Mouse (Mus musculus) embryonic fibroblast, embryonic 13.5 days (primary cell): ENCODE results near the gene Gm8909. TPM values are rescaled to one million over a fixed set of nuclear protein-coding genes. Genes with fewer than 3 reads are reported as not detected.
"Not testable (repeated sequence)": the region's sequence is repeated elsewhere in the genome, so short reads cannot be mapped to it uniquely, and the experiment has no call there.

Experiments used
- H3K27ac ChIP-seq: 2 replicates; pipeline ENCODE4 v1.5.1; 2012; ENCODE audit warnings: low read length, control low read depth, inconsistent platforms; ENCODE audit not compliant: insufficient read depth
- H3K4me1 ChIP-seq: 2 replicates; pipeline ENCODE4 v1.6.1; 2011; ENCODE audit warnings: low read length; ENCODE audit not compliant: control insufficient read depth, insufficient read depth
- H3K4me3 ChIP-seq: 2 replicates; pipeline ENCODE4 v1.5.1; 2011; ENCODE audit warnings: mild to moderate bottlenecking, control low read depth, low read length; ENCODE audit not compliant: insufficient read depth
- CTCF ChIP-seq: IDR thresholded peaks from 2 replicates; pipeline ENCODE4 v1.5.1; 2011; ENCODE audit warnings: mild to moderate bottlenecking, control low read depth, low read length, moderate library complexity, borderline replicate concordance; ENCODE audit not compliant: insufficient read depth
- POLR2A ChIP-seq: IDR thresholded peaks from 2 replicates; pipeline ENCODE4 v1.6.1; 2011; ENCODE audit warnings: low read depth, mild to moderate bottlenecking, control low read depth, low read length, moderate library complexity
- polyA plus RNA-seq: library from polyadenylated mRNA; stranded (reverse); fragments of >200 nt; gene quantifications from 2 replicates; pipeline ENCODE4 v1.2.4, GENCODE M21; 2011; ENCODE audit warnings: low read depth; ENCODE audit not compliant: missing spikeins, insufficient read length

The Gm8909 gene
- polyA plus RNA-seq, 1 experiment = not detected

DNA sequence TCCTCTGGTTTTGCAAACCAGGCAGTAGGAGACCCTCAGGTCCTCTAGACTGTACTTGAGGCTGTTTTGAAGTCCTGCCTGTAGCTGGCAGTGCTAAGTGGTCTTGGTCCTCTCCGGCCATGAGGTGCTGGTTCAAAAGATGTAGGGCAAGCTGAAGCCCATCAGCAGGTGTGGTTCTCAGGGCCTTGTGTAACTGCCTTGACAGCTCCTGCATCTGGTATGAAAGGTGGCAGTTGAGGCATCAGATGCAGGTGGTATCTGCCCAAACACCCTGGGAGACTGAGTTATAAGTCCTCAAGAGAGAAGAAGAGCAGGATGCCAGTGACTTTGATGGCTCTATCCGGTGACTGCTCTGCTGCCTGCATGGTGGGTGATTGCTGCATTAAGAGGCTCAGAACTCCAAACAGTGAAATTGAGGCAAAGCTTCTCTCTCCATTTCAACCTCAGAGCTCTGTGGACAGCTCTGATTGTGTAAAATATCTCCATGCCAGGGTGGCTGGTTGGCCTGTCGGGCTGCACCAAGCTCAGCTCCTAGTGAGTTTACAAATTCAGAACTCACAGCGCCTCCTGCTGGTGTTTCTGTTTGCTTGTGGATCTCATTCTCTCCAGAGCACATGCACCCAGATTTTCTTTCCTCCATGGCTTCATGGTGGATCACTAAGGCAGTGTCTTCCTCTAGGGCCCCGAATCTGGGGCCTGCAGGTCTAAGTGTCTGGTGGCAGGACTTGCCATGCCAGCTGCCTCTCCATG, 36.6 kb downstream of the Gm8909 start:
- H3K4me1 ChIP-seq = no peaks in the 10 kb centered on the region
- no peak overlapping the region for H3K27ac ChIP-seq
- H3K4me3 ChIP-seq = no peak overlapping the region
- TF ChIP-seq POLR2A (no peak), CTCF (no peak)

DNA sequence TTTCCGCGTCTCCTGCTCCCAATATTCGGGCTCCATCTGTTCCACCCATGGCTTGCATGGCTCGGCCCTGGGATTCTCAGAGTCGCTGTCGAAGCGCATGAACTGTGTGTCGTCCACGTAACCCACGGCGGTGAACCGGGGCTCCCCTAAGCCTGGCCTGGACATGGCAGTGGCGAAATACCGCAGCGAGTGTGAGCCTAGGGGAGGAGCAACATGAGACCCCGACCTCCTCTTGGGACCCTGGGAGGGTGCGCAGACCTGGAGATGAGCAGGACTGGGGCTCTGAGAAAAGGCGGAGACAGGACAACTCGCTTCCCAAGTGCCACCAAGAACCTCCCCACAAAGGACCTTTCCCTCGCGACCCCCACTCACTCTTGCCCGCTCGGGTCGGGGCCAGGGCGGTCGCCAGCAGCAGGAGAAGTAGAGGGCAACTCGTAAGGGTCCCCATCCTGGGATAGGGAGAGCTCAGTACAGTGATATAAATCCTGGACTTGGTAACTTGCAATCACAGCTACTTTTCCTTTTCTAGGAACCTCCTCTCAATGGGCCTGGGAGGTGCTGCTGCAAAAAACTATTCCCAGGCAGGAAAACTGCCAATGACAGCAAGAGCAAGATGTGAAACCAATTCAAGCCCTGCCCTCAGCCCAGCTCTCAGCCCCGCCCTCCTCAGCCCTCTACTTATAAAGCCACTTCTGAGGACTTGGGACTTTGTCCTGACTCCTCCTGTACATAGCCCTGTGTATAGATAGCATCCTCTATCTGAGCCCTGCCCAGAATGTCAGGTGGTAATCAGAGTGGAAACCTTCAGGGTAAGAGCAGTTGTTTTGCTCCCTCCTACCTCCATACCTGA, 39.1 kb downstream of the Gm8909 start, which contains the start of gene Gm7030:
TSS of gene Gm7030 (minus strand) at position 458 of the 850 bp plus-strand sequence.
- not testable (repeated sequence) for H3K27ac ChIP-seq, H3K4me1 ChIP-seq, H3K4me3 ChIP-seq

DNA sequence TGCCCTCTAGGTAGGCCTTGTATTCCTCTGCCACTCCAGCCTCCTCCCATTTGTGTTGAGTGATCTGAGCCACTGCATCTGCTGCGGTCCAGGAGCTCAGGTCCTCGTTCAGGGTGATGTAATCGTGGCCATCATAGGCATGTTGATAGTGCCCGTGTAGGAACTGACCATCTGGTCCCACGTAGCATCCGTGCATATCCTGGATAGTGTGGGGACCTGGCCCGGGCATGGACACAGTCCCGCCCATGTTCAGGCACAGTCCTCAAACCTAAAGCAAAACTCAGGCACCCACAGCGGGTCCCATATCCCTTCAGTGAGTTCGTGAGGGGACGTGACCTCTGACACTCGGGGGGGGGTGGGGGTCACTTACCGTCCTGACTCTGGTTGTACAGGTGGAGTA, 39.8 kb downstream of the Gm8909 start:
- H3K4me3 ChIP-seq, H3K4me1 ChIP-seq, H3K27ac ChIP-seq: not testable (repeated sequence)

DNA sequence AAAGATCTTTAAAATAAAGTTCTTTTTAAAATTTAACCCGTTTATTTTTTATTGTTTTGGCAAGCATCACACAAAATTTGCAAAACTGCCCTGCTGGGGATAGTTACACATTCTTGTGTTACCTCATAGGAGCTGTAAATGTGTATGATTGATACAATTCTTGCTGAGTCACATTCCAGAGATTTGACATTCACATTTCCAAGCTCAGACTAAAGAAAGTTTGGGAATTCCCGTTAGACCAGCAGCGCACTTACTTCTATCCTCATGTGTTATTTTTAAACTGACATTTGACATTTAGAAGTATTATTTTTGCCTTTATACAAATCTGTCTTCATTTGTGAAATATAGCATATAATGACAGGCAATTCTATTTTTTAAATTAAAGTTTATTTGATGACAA, 44.2 kb downstream of the Gm8909 start:
- not testable (repeated sequence) for H3K27ac ChIP-seq, H3K4me3 ChIP-seq, H3K4me1 ChIP-seq

DNA sequence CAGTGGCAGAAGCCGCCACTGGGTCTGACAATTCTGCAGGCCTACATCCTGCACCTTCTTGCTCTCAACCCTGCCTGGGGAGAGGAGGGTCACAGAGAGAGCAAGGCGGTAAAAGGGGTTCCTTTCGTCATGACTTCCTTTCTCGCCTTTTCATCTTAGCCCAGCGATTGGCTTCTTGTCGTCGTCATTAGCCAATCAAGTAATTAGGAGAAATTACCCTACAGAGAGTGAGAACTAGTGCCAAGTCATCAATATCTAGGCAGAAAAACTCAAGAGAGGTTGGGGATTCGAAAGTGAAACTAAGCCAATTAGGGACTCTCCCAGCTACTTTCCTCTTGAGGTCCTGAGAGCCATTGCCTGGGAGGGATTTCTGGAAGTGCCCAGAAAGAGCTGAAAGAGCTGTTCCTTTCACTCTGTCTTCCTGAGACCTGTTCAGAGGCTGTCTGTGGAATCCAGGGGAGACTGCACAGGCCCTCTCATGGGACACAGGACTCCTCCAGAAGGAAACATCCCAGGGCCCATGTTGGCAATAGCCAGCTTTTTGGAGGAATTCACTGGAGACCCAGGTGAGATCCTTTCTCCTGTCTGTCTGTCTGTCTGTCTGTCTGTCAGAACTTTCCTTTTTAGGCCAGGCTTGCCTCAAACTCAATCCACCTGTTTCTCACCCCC, 46.9 kb downstream of the Gm8909 start, which contains the start of gene Gm19684:
TSS of gene Gm19684 (plus strand) at position 327 of the 669 bp plus-strand sequence.
- H3K4me3 ChIP-seq = not testable (repeated sequence)

DNA sequence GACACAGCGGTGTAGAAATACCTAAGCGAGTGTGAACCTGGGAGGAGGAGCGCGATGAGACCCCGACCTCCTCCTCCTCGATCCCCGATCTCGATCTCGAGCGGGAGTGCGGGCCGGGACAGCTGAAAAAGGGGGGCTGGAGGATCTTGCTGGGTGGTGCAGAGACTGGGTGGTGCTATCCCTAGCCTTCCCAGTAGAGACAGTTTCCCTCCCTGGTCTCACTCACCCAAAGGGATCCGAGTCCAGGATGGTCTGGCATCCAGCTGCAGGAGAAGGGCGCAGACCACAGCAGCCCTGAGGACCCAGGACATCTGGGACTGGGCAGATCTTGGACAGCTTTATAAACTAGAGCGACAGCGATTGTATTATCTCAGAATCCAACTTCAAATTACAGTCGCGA, 47.5 kb downstream of the Gm8909 start:
- H3K27ac ChIP-seq, H3K4me1 ChIP-seq, H3K4me3 ChIP-seq: not testable (repeated sequence)

More for the DNA sequence above, 46.9 kb downstream of the Gm8909 start, which contains the start of gene Gm19684:
- TF ChIP-seq POLR2A = peak; percentile 38; the same call in 1 of the 2 replicates
- H3K4me1 ChIP-seq, H3K27ac ChIP-seq: not testable (repeated sequence)

DNA sequence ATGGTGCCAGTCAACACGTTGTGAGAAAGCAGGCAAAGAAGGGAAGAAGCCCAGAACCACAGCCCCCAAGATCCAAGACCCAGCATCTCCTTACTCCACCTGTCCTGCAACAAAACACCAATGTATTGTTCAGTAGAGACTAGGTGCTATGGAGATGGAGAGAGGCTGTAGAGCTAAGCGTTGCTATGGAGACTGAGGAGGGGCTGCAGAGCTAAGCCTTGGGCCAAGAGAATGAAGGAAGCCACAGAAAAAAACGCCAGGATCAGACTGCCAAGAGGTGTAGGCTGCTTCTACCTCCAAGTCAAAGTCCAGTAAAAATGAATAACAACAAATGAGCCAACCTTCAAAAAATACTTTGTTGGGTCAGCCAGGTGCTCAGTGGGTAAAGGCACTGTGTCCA, 51.8 kb downstream of the Gm8909 start:
- not testable (repeated sequence) for H3K4me3 ChIP-seq, H3K4me1 ChIP-seq, H3K27ac ChIP-seq

Other genes starting within 250 kb of the Gm8909 start
- gene Abcf1, start 198.8 kb downstream of the Gm8909 start, polyA plus RNA-seq = 90.7 and 95.8 TPM in 2 replicates
- 40.0 and 40.9 TPM in 2 replicates for gene Gnl1, start 188.7 kb downstream of the Gm8909 start, polyA plus RNA-seq
- gene Prr3, start 188.3 kb downstream of the Gm8909 start, polyA plus RNA-seq = 30.8 and 31.4 TPM in 2 replicates
- gene H2-T24, start 148.0 kb downstream of the Gm8909 start, polyA plus RNA-seq = not detected in 2 replicates
- 15.8 and 21.7 TPM in 2 replicates for gene H2-T23, start 135.7 kb downstream of the Gm8909 start, polyA plus RNA-seq
- gene H2-T22, start 125.8 kb downstream of the Gm8909 start, polyA plus RNA-seq = 50.4 and 54.1 TPM in 2 replicates
- gene Gm6034, start 125.6 kb downstream of the Gm8909 start, polyA plus RNA-seq = not detected in 2 replicates
- not detected in 2 replicates for gene Gm11127, start 110.2 kb downstream of the Gm8909 start, polyA plus RNA-seq
- not detected in 2 replicates for gene Gm19684, start 46.9 kb downstream of the Gm8909 start, polyA plus RNA-seq
- not detected in 2 replicates for gene Gm7030, start 39.1 kb downstream of the Gm8909 start, polyA plus RNA-seq
- not detected in 2 replicates for gene H2-T3, start 21.8 kb upstream of the Gm8909 start, polyA plus RNA-seq
- 19.5 and 20.3 TPM in 2 replicates for gene Rpp21, start 89.5 kb upstream of the Gm8909 start, polyA plus RNA-seq
- 13.2 and 13.8 TPM in 2 replicates for gene Trim39, start 103.7 kb upstream of the Gm8909 start, polyA plus RNA-seq
- gene H2-M10.2, start 118.0 kb upstream of the Gm8909 start, polyA plus RNA-seq = not detected in 2 replicates
- gene H2-M10.1, start 157.6 kb upstream of the Gm8909 start, polyA plus RNA-seq = not detected in 2 replicates
- gene H2-M10.3, start 199.9 kb upstream of the Gm8909 start, polyA plus RNA-seq = not detected in 2 replicates